Mouse (Mus musculus) embryonic facial prominence, embryonic 14.5 days (tissue): ENCODE measurements around the gene Mob1b. TPM values are rescaled to one million over a fixed set of nuclear protein-coding genes. Genes with fewer than 3 reads are reported as not detected.

Experiments used
- ATAC-seq: fragments of 200-750 bp; cut with Nextera tagmentation; 2 replicates; pipeline ENCODE4 v1.8.0; 2017; ENCODE audit warnings: low read depth, moderate number of reproducible peaks, moderate TSS enrichment
- DNase-seq: peaks from one replicate; pipeline ENCODE4 v3.0.0-alpha.2; 2015; ENCODE audit warnings: low spot score
- H3K27ac ChIP-seq: fragments of 300-500 bp; sonication (generic); replicated peaks from 2 replicates; pipeline ENCODE4 v1.5.1; 2014; ENCODE audit warnings: low read depth, mild to moderate bottlenecking, low read length, moderate library complexity
- H3K27me3 ChIP-seq: fragments of 300-500 bp; sonication (generic); replicated peaks from 2 replicates; pipeline ENCODE4 v1.6.1; 2014; ENCODE audit warnings: low read length; ENCODE audit not compliant: control insufficient read depth, insufficient read depth
- H3K36me3 ChIP-seq: fragments of 300-500 bp; sonication (generic); 2 replicates; pipeline ENCODE4 v1.6.1; 2014; ENCODE audit warnings: low read length, mixed read lengths; ENCODE audit not compliant: control insufficient read depth, insufficient read depth
- H3K4me1 ChIP-seq: fragments of 300-500 bp; sonication (generic); 2 replicates; pipeline ENCODE4 v1.6.1; 2014; ENCODE audit warnings: antibody characterized with exemption, low read length; ENCODE audit not compliant: control insufficient read depth, insufficient read depth
- H3K4me2 ChIP-seq: fragments of 300-500 bp; sonication (generic); 2 replicates; pipeline ENCODE4 v1.6.1; 2014; ENCODE audit warnings: low read depth, mild to moderate bottlenecking, low read length, moderate library complexity, mixed read lengths
- H3K4me3 ChIP-seq: fragments of 300-500 bp; sonication (generic); 2 replicates; pipeline ENCODE4 v1.5.1; 2014; ENCODE audit warnings: low read depth, mild to moderate bottlenecking, low read length
- H3K9ac ChIP-seq: fragments of 300-500 bp; sonication (generic); 2 replicates; pipeline ENCODE4 v1.6.1; 2014; ENCODE audit warnings: low read depth, mild to moderate bottlenecking, low read length, moderate library complexity, mixed read lengths
- H3K9me3 ChIP-seq: fragments of 300-500 bp; sonication (generic); 2 replicates; pipeline ENCODE4 v1.6.1; 2016; ENCODE audit warnings: low read length; ENCODE audit not compliant: control insufficient read depth
- WGBS: fragments of 180-500 bp; shearing (Covaris S2); extraction: QIAGEN DNeasy Blood & Tissue Kit; methylation state at CpG from one replicate; pipeline ENCODE4 v1.1.7; 2014; 5-methylcytosine and 5-hydroxymethylcytosine counted together
- polyA plus RNA-seq: library from polyadenylated mRNA; unstranded; fragments of >200 nt; fragmentation: Nextera tagmentation; extraction: Ambion mirVana; gene quantifications from 2 replicates; pipeline ENCODE4 v1.2.1, GENCODE M21; 2014

Mob1b gene
- polyA plus RNA-seq, 1 experiment from 2014 or later = 16.1 TPM

DNA sequence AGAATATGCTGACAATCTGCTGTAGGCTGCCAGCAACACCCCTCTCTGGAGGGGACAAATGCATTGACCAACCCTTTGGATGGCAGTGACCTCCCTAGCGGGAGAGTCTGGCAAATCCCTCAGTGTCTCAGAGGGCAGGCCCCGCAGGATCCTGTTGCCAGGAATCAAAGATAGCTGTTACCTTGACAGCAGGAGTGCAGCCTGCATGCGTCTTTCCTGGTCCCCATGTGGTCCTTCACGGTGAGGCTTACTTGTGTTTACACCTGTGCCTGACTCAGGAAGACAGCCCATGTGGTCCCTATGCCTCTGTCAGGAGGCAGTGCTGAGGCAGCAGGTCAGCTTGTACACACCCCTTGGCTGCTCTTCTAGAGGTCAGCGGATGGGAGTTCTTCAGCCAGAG, 85.6 kb downstream of the Mob1b start:
- H3K4me2 ChIP-seq = no peak overlapping the region
- no peaks in the 10 kb centered on the region for H3K36me3 ChIP-seq
- H3K27ac ChIP-seq = no peak overlapping the region
- DNase-seq (no peak), ATAC-seq (no peak)
- no peak overlapping the region for H3K9ac ChIP-seq
- no peaks in the 10 kb centered on the region for H3K9me3 ChIP-seq
- 19% methylated on average over 5 of the region's 5 CpGs for WGBS
- H3K4me1 ChIP-seq = no peaks in the 10 kb centered on the region
- H3K27me3 ChIP-seq = no peaks in the 10 kb centered on the region
- H3K4me3 ChIP-seq = no peak overlapping the region

DNA sequence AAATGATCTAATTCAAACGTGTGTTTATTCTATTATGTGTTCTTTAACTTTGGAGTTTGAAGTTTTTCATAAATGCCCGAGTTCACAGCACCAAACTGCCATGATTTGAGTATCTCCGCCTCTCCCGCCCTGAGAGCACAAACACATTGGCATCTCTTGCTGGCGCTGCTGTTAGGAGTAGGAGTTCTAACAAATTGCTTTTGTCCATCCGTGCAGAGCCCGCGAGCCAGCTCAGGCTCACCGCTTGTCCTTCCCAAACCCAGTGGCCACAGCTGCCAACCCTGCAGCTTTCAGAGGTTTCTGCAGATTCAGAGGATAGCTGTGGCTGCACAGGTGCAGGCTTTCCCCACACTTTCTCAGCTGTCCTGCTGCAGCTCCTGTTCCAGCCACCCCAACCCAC, 86.7 kb downstream of the Mob1b start:
- ATAC-seq = no peak
- H3K36me3 ChIP-seq = no peaks in the 10 kb centered on the region
- H3K4me1 ChIP-seq = no peaks in the 10 kb centered on the region

DNA sequence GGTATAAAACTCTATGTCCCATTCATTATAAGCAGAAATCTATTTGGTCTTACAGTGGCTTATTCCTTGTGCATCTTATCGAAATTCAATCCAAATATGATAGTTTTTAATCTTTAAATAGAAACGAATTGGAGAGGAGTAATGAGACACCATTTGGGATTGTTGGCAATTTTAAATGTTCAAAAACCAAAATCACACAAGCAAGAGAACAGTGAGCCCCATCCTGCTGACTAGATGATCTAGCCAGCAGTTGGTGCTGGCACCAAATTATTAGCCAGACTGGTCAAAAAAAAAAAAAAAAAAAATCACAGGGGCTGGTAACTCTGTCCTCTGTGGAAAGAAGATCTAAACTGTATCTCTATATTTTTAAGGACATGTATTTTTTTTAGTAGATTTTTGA, 92.5 kb downstream of the Mob1b start:
- H3K27me3 ChIP-seq = no peaks in the 10 kb centered on the region
- no peak overlapping the region for H3K4me2 ChIP-seq
- H3K27ac ChIP-seq = no peak overlapping the region
- no peak for ATAC-seq
- H3K4me3 ChIP-seq = no peak overlapping the region
- no peaks in the 10 kb centered on the region for H3K9me3 ChIP-seq
- H3K36me3 ChIP-seq = no peaks in the 10 kb centered on the region
- no peak for DNase-seq
- WGBS = 82% methylated on average over 2 of the region's 2 CpGs
- H3K4me1 ChIP-seq = no peaks in the 10 kb centered on the region
- H3K9ac ChIP-seq = no peak overlapping the region

More for the DNA sequence above, 86.7 kb downstream of the Mob1b start:
- H3K27ac ChIP-seq = no peak overlapping the region
- H3K4me3 ChIP-seq = no peak overlapping the region
- no peak overlapping the region for H3K4me2 ChIP-seq
- no peak overlapping the region for H3K9ac ChIP-seq
- H3K9me3 ChIP-seq = no peaks in the 10 kb centered on the region
- 28% methylated on average over 9 of the region's 9 CpGs for WGBS
- no peaks in the 10 kb centered on the region for H3K27me3 ChIP-seq
- DNase-seq = no peak

Other genes with a start within 250 kb of the Mob1b start
- gene Enam, start 232.9 kb upstream of the Mob1b start, polyA plus RNA-seq = 0.07 TPM in 1 of 2 replicates, not detected in the other
- 0.20 and 0.36 TPM in 2 replicates for gene Jchain, start 193.0 kb upstream of the Mob1b start, polyA plus RNA-seq
- gene Utp3, start 166.4 kb upstream of the Mob1b start, polyA plus RNA-seq = 55.3 and 55.7 TPM in 2 replicates
- 16.9 and 18.7 TPM in 2 replicates for gene Rufy3, start 155.8 kb upstream of the Mob1b start, polyA plus RNA-seq
- gene Grsf1, start 44.7 kb upstream of the Mob1b start, polyA plus RNA-seq = 64.1 and 64.6 TPM in 2 replicates
- gene Dck, start 44.1 kb downstream of the Mob1b start, polyA plus RNA-seq = 36.9 and 41.6 TPM in 2 replicates
- gene Slc4a4, start 166.0 kb downstream of the Mob1b start, polyA plus RNA-seq = 4.0 and 4.5 TPM in 2 replicates